Mouse (Mus musculus): ENCODE measurements around the gene Catsper4.

The Catsper4 gene

GRCm38 (mm10) chr4:134250930-134251240 is 23.7 kb upstream of the Catsper4 start:
- no peak for DNase-seq (ENCODE audit: low read depth, low spot score)

GRCm38 (mm10) chr4:134250116-134250929 is 23.1 kb upstream of the Catsper4 start:
- no peak for DNase-seq (ENCODE audit: low read depth, low spot score)

- DNase-seq (ENCODE audit: low read depth, low spot score), result no peak
These were observed 22.5 kb upstream of the Catsper4 start for GRCm38 (mm10) chr4:134249651-134250050.

- no peak for DNase-seq (ENCODE audit: low read depth, low spot score)
These were observed 19.6 kb upstream of the Catsper4 start, which contains the start of gene Gm30191 for GRCm38 (mm10) chr4:134246719-134247258. Gene Gm30191, plus strand, starts transcription at chr4:134246935.

GRCm38 (mm10) chr4:134246256-134246655 is 19.1 kb upstream of the Catsper4 start:
- no peak for DNase-seq (ENCODE audit: low read depth, low spot score)

- DNase-seq (ENCODE audit: low read depth, low spot score), result peak; percentile 87
These were observed 18.1 kb upstream of the Catsper4 start, which contains the start of gene Zfp593 for GRCm38 (mm10) chr4:134245148-134245843. Gene Zfp593, minus strand, starts transcription at chr4:134245592.

- peak; percentile 45 for DNase-seq (ENCODE audit: low read depth, low spot score)
These were observed 16.5 kb upstream of the Catsper4 start, which contains the start of gene E130218I03Rik for GRCm38 (mm10) chr4:134243516-134244250. Gene E130218I03Rik, plus strand, starts transcription at chr4:134243662.

- no peak for DNase-seq (ENCODE audit: low read depth, low spot score)
These were observed 11.5 kb upstream of the Catsper4 start for GRCm38 (mm10) chr4:134238686-134239085.

- peak; percentile 85 for DNase-seq (ENCODE audit: low read depth, low spot score)
These were observed 11.1 kb upstream of the Catsper4 start, which contains the start of gene Cnksr1 for GRCm38 (mm10) chr4:134238279-134238651. Gene Cnksr1, minus strand, starts transcription at chr4:134238399.

- DNase-seq (ENCODE audit: low read depth, low spot score), result peak; percentile 70
These were observed 10.5 kb upstream of the Catsper4 start for GRCm38 (mm10) chr4:134237582-134238278.

- peak; percentile 80 for DNase-seq (ENCODE audit: low read depth, low spot score)
These were observed 7.7 kb upstream of the Catsper4 start for GRCm38 (mm10) chr4:134234876-134235275.

GRCm38 (mm10) chr4:134230431-134230830 is 3.2 kb upstream of the Catsper4 start:
- DNase-seq (ENCODE audit: low read depth, low spot score), result no peak

- DNase-seq (ENCODE audit: low read depth, low spot score), result no peak
These were observed 4.2 kb downstream of the Catsper4 start for GRCm38 (mm10) chr4:134222793-134223600.

GRCm38 (mm10) chr4:134206488-134207053 is 20.6 kb downstream of the Catsper4 start:
- DNase-seq (ENCODE audit: low read depth, low spot score), result no peak

- DNase-seq (ENCODE audit: low read depth, low spot score), result no peak
These were observed 23.8 kb downstream of the Catsper4 start for GRCm38 (mm10) chr4:134203340-134203896.

- no peak for DNase-seq (ENCODE audit: low read depth, low spot score)
These were observed 24.3 kb downstream of the Catsper4 start, which contains the start of gene Gm7534 for GRCm38 (mm10) chr4:134202904-134203303. Gene Gm7534, minus strand, starts transcription at chr4:134203004.

GRCm38 (mm10) chr4:134199371-134199770 is 27.8 kb downstream of the Catsper4 start:
- no peak for DNase-seq (ENCODE audit: low read depth, low spot score)

GRCm38 (mm10) chr4:134186268-134186667 is 40.9 kb downstream of the Catsper4 start:
- DNase-seq (ENCODE audit: low read depth, low spot score), result no peak

- no peak for DNase-seq (ENCODE audit: low read depth, low spot score)
These were observed 41.6 kb downstream of the Catsper4 start for GRCm38 (mm10) chr4:134185569-134185968.
